Mouse (Mus musculus) left cerebral cortex, postnatal 36 days (tissue): ENCODE results near the gene Polr2l. TPM values are rescaled to one million over a fixed set of nuclear protein-coding genes. Genes with fewer than 3 reads are reported as not detected.

Source experiments
- DNase-seq, 2 experiments: peaks; one replicate each; pipeline ENCODE4 v3.0.0; 2021 to 2022; ENCODE audit warnings: low spot score in 2 of 2, mixed read lengths in 1 of 2
- intact Hi-C: fragments of 180-260 bp; cut with DNase I; formaldehyde crosslinking; loops from one replicate; pipeline ENCODE4 v1.15.1; 2025
- total RNA-seq, 2 experiments: library from RNA; stranded (reverse); gene quantifications; 2 replicates each; pipeline ENCODE4 v1.2.3; 2021

Polr2l gene
- total RNA-seq, 2 experiments from 2014 or later = 38.0 to 40.1 TPM

DNA sequence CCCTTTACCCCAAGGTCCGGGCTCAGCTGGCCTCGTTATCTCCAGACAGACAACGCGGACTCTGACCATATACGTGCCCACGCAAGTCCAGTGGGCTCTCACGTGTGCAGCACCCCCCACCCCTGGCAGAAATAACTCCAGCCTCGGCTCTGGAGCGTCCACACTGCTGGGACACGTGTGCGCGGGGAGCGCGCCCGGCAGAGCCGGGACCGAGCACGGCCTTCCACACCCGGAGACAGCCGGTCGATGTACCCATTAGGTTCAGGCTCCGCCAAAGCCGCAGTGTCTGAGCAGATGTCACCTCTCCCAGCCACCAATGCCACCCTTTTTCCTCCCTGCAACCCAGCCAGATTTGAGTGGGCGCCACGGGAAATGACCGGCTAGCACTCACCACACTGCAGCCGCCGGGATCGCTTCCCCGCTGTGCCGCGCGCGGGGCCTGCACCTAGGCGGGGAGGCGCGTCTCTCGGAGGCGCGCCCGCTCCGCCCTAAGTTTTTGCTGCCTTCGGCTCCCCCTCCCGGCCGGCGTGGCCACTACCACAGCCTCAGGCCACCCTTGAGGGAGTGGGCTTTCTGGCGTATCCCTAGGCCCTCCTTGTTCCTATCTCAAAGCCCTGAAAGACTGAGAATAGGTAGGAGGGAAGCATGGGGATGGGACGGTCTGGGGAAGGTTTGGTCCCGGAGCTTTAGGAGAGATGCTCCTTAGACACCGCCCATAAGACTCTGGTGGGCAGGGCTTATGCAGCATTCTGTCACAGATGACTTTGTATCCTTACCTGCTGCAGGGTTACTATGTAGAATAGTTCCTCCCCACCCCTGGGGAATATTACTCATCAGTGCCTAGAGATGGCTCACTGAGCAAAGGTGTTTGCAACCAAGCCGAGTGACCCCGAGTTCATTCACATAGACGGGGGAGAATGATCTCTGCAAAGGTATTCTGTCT lies 37.5 kb downstream of the Polr2l start, which contains the start of gene Slc25a22:
Gene Slc25a22 (minus strand): TSS at position 715 of the 943 bp plus-strand sequence.
- intact Hi-C loops = no loop called here
- DNase-seq = peak; percentile 88 to 89

DNA sequence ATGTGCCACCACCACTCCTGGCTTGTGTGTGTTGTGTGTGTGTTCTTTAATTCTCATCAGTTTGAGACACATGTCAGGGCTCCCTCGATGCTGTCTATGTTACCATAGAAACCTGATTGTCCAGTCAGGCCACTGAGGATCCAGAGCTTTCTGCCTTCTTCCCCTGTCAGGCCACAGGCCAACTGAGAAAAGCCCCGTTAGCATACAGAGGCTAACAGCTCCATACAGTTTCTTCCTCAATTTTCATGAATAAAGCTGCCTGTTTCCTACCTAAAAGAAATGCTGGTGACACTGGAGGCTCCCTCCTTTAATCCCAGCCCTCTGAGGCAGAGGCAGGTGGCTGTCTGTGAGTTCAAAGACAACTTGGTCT lies 38.4 kb downstream of the Polr2l start:
- no peak for DNase-seq
- intact Hi-C loops = no loop called here

- peak in 1 of 2 experiments; percentile 7 for DNase-seq
Measured at GRCm38 (mm10) chr7:141435856-141436522, 38.9 kb downstream of the Polr2l start.

DNA sequence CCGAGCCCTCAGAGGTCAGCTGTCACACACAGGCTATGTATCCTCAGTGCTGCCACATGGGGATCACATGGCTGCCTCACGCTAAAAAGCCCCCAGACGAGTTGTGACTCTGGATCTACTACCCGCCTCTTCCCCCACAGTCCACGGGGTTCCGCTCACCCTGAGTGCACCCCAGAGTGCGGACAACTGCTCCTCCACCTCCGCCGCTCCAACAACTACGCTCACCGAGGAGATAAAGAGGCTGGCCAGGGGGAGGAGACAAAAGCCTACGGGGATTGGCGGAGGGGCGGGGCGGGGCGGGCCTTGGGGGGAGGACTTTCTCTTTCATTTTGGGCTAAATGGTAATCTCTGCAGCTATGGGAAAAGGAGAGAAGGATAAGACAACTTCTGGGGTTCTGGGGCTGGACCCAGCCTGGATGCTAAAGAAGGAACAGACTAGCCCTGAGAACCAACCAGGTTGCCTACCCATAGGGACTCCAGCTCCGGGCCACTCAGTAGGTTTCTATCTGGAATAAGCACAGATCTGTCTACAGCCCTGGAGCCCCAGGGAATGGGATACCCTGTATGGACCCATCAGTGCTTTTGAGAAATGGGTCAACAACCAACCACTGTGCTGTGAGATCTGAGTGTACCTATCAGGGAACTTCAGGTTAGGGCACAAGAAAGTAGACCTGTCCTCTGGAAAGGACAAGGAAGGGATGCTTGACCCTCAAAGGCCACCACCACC lies 39.6 kb downstream of the Polr2l start:
- DNase-seq = peak; percentile 55 to 59
- intact Hi-C loops = no loop called here

More at GRCm38 (mm10) chr7:141435856-141436522, 38.9 kb downstream of the Polr2l start:
- intact Hi-C loops = no loop called here

DNA sequence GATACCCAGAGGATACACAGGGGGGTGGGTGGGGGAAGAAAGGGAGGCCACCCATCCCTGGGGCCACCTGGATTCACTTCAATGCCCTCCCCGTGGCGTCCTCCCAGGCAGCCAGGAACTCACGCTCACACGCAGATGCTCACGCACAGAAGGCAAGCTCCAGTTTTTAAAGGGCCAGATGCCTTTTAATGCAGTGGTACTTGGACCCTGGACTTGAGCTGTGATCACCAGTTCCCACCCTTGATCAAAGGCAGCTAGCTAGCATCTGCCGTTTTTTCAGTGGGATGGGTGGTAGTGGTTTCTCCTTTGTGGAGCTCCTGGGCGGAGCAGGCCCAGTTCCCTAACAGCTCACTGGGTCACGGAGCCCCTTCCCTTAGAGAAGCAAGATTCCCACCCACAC lies 40.5 kb downstream of the Polr2l start:
- intact Hi-C loops = no loop called here
- peak; percentile 65 to 78 for DNase-seq

DNA sequence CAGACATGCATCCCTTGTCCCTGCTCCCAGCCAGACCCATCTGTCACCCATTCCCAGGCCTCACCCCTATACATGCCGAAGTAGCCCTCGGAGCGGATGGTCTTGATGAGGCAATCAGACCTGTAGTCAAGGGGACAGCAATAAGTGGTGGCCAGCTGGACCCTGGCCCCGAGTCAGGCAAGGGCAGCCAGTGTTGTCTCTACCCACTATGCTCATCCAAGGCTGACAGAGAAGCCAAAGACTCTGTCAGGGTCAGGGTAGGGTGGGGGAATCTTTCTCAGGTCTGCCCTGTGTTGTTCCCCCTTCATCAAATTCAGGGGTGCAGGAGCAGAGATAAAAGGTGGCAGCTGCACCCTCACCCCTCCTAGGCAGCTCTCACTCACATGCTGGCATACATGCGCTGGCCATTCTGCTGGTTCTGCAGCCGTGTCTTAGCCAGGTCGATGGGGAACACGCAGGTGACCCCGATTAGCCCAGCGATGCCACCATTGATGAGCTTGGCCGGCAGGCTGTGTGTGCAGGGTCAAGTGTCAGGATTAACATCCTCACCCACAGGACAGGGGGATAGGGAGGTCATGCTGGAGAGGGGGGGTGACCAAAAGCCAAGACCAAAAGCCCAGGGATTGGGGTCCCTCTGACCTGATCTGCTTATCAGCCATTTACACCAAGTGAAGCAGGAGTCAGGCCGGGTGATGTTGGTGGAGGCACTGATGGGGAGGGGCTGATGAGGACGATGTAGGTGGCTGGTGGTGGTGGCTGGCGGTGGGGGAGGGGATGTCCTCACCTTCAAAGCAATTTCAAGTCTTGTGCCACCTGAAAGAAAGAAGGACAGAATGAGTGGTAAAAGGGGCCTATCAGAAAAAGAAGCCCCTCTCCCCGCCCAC lies 41.2 kb downstream of the Polr2l start:
- DNase-seq = no peak
- intact Hi-C loops = no loop called here

DNA sequence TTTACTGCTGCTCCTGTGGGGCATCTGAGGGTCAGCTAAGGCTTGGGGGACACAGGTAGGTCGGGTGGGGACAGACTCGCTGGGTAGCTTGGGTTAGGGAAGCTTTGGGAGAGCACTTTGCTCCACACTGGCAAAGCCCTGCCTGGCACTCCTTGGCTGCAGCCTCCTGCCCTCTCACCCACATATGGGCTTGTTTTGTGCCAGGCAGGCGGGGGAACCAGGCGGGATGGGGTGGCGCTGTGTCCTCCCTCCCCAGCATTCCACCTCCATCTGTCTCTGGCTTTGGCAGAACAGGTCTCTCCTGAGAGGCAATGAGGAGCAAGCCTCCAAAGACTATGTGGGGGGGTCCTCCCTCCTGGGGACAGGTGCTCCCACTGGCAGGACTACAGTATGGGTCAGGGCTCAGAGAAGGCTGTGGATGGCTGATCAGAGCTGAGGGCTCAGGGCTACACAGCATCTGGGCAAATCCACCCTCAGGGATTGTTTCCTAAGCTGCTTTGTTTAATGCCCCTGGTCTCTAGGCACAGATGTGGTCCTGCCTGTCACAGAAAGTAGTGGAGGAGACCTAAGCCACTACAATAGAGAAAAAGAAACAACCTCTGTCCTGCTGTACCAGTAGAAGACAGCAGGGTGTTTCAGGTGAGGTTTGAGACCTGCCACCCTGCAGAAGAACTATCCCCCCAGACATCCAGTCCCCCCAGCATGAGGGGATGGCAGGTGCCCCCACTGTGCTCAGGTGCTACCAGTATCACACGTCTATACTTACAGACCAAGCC lies 42.0 kb downstream of the Polr2l start:
- peak in 1 of 2 experiments; percentile 18 for DNase-seq
- intact Hi-C loops = no loop called here

GRCm38 (mm10) chr7:141432186-141432611 lies 42.7 kb downstream of the Polr2l start:
- DNase-seq = peak in 1 of 2 experiments; percentile 9
- intact Hi-C loops = no loop called here

GRCm38 (mm10) chr7:141431434-141432185 lies 43.3 kb downstream of the Polr2l start:
- DNase-seq = no peak
- intact Hi-C loops = no loop called here

DNA sequence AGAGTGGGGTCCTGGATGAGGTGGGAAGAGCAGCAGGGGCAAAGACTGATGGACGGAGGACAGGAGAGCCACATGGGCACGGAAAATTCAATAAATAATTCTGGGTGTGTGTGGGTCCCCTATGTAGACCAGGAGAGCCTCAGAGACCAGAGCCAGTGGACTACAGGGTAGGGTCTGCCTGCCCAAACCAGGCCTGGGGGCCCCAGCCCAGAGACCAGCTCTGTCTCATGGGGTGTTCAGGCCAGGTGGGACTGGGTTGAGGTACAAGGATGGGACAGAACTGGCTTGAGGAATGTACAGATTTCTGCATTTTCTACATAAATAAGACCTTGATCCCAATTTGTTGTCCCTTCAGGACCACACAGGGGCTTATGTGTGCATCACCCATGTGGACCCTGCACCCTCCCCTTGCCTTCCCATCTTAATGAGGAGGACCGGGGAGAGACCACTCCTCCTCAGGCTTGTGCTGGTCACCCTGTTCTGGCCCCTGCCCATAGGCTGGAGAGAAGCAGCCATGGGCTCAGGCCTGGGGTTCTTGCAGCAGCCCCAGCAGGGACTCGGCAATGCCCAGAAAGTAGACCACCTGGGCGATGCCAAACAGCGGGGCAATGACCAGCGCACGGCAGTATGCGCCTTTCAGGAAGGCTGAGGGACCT lies 44.2 kb downstream of the Polr2l start:
- DNase-seq = no peak
- intact Hi-C loops = no loop called here

DNA sequence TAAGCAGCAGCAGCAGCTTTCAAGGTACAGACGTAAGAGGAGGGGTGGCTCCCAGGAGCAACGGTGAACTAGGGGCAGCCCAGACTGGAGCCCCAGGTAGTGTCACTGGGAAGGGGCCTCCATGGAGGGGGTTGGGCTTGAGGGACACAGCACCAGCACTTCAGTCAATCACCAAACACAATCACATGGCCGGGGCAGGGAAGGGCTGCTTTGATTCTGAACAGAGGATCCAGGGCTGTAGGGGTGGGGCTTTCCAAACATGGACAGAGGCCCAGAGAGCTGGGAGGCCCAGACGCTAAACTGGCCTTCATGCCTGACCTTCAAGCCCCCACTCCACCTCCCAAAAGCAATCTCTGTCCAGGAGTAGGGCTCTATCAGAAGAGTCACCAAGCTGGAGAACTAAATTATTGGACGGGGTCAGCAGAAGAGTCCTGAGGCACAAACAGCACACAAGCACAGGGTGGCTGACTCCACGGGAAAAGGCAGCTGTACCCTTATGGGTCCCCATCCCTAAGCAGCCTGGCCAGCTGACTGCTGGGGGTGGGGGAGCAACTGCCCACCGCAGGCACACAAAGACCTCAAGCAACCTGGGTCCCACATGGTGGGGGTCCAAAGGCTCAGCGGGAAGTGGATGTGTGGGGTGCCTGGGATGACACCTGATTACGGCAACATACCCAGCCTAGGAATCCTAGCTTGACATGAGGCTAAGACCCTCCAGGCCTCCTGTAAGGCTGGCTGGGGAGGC lies 44.9 kb downstream of the Polr2l start:
- intact Hi-C loops = no loop called here
- DNase-seq = peak in 1 of 2 experiments; percentile 13

GRCm38 (mm10) chr7:141429310-141429709 lies 45.6 kb downstream of the Polr2l start, which contains the start of gene Cend1:
Gene Cend1, minus strand, starts transcription at chr7:141429491.
- peak; percentile 89 to 92 for DNase-seq
- intact Hi-C loops = no loop called here

- intact Hi-C loops = no loop called here
- no peak for DNase-seq
Measured at GRCm38 (mm10) chr7:141428701-141429100, 46.2 kb downstream of the Polr2l start.

- no peak for DNase-seq
- intact Hi-C loops = no loop called here
Measured at GRCm38 (mm10) chr7:141426948-141427730, 47.8 kb downstream of the Polr2l start.

GRCm38 (mm10) chr7:141423811-141424210 lies 51.1 kb downstream of the Polr2l start:
- no peak for DNase-seq
- intact Hi-C loops = no loop called here
